Mouse (Mus musculus): ENCODE measurements around the gene Trip6. TPM values are rescaled to one million over a fixed set of nuclear protein-coding genes. Genes with fewer than 3 reads are reported as not detected.

Trip6 gene
- total RNA-seq (2015; ENCODE audit: low replicate concordance) (1.4 TPM in 1 of 2 replicates, not detected in the other), total RNA-seq (2017; ENCODE audit: low replicate concordance) (1.8 and 7.2 TPM in 2 replicates)

- ATAC-seq (replicated peaks; ENCODE audit: low FRiP score, poor library complexity, severe bottlenecking), result peak; percentile 27; the same call in 1 of the 2 replicates
These were observed at the start of gene Trip6 for GRCm38 (mm10) chr5:137314193-137315083. TSS of gene Trip6 (minus strand) at chr5:137314404.

- no peak for ATAC-seq (replicated peaks; ENCODE audit: low FRiP score, poor library complexity, severe bottlenecking)
These were observed 44.2 kb upstream of the Trip6 start for GRCm38 (mm10) chr5:137358382-137358781.

DNA sequence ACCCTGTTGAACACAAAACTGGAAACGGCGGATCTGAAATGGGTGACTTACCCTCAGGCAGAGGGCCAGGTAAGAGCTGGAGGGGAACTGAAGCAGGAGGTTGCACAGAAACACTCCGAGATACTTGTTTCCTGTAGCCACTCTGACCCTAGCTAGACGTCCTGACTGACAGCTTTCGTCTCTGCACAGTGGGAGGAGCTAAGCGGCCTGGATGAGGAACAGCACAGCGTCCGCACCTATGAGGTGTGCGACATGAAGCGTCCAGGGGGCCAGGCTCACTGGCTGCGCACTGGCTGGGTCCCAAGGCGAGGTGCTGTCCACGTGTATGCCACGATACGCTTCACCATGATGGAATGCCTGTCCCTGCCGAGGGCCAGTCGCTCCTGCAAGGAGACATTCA is 39.9 kb upstream of the Trip6 start:
- ATAC-seq (replicated peaks; ENCODE audit: low FRiP score, poor library complexity, severe bottlenecking), result no peak

- ATAC-seq (replicated peaks; ENCODE audit: low FRiP score, poor library complexity, severe bottlenecking), result no peak
These were observed 38.1 kb upstream of the Trip6 start for GRCm38 (mm10) chr5:137352011-137352975.

GRCm38 (mm10) chr5:137351394-137351793 is 37.2 kb upstream of the Trip6 start:
- ATAC-seq (replicated peaks; ENCODE audit: low FRiP score, poor library complexity, severe bottlenecking), result no peak

- ATAC-seq (replicated peaks; ENCODE audit: low FRiP score, poor library complexity, severe bottlenecking), result no peak
These were observed 36.8 kb upstream of the Trip6 start for GRCm38 (mm10) chr5:137351058-137351380.

DNA sequence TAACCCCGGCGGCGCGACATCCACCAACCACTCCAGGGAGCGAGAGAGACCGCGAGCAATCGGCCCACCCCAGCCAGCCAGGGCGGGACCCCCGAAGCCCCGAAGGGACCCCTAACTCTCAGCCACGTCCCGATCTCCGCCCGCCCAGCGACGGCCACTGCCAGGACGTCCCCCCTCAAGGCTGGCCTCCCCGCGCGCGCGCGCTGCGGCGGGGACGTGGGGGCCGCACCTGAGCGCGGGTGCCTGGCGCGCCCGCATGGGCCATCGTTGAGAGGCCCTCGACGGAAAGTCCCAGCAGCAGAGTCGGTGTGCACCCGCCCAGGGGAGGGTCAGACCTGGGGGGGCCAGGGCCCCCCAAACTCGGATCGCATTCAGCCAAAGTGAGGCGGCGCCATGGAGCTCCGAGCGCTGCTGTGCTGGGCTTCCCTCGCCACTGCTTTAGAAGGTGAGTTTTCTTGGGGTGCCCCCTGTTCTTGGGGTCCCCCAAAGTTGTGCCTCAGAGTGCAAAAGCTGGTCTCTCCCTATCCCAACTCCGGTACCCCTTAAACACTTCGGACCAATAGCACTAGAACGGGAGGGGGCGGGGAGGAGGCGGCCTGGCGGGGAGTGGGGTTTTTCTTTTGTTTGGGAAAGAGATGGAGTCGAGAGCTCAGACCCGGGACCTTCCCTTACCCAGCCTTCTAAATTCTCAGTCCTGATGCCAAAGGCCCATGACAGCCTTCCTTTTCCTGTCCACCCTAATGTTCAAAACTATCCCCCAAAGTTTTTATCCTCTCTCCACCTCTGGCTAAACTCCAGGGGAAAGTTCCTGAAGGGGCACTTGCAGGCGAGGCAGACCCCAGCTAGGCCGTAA is 36.2 kb upstream of the Trip6 start:
- ATAC-seq (replicated peaks; ENCODE audit: low FRiP score, poor library complexity, severe bottlenecking), result no peak

- no peak for ATAC-seq (replicated peaks; ENCODE audit: low FRiP score, poor library complexity, severe bottlenecking)
These were observed 35.4 kb upstream of the Trip6 start, which contains the start of gene Ephb4 for GRCm38 (mm10) chr5:137349384-137350204. TSS of gene Ephb4 (plus strand) at chr5:137350109.

DNA sequence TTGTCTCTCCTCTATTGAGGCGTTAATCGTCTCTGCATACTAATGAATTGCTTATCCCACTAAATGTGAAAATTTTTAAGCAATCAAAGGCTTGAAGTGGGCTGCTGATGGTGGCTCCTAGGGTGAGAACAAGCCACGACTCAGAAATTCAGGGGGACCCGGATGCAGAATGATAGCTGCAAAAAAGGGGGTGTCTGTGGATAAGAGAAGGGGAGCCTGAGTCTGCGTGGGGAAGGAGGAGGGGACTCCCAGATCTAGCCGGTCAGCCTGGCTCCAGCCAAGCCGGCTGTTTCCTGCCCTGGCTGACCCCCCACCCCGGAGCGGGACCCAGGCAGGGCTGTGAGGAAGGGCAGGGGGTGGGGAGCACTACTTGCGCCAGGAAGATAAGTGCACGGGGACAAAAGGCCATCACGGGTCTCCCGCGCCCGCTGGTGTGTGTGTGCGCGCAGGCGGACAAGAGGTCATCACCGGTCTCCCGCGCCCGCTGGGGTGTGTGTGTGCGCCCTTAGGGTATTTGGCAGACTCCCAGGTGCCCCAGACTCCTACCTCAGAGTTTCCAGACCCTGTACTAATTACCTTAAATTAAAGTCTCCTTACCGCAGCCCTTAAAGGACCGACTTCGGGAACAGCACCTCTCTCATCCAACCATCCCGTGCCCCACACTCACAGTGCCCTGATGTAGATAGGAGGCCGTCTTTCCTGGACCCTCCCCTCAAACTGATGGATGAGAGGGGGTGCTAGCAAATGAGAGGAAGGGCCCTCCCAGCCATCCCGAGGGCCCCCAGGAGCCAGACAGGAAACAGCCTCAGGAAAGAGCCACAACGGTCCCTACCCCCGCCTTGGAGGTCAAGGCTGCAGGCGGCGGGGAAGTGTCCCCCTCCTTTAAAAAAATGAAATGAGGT is 34.5 kb upstream of the Trip6 start:
- no peak for ATAC-seq (replicated peaks; ENCODE audit: low FRiP score, poor library complexity, severe bottlenecking)

GRCm38 (mm10) chr5:137347856-137348255 is 33.7 kb upstream of the Trip6 start:
- no peak for ATAC-seq (replicated peaks; ENCODE audit: low FRiP score, poor library complexity, severe bottlenecking)

DNA sequence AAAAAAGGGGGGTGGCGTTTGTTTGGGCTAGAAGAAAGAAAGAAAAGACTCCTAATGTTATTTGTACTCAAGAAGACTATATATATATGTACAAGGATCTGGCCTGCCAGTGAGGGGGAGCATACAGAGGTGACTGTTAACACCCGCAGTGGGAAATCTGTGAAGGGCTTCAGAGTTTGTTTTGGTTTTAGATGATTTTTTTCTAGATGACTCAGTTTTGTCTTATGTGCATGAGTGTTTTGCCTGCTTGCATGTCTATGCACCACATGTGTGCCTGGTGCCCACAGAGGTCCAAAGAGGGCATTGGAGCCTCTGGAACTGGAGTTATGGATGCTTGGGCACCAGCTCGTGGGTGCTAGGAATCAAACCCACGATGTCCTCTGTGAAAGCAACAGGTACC is 32.8 kb upstream of the Trip6 start:
- no peak for ATAC-seq (replicated peaks; ENCODE audit: low FRiP score, poor library complexity, severe bottlenecking)

- no peak for ATAC-seq (replicated peaks; ENCODE audit: low FRiP score, poor library complexity, severe bottlenecking)
These were observed 32.2 kb upstream of the Trip6 start for GRCm38 (mm10) chr5:137346388-137346787.

DNA sequence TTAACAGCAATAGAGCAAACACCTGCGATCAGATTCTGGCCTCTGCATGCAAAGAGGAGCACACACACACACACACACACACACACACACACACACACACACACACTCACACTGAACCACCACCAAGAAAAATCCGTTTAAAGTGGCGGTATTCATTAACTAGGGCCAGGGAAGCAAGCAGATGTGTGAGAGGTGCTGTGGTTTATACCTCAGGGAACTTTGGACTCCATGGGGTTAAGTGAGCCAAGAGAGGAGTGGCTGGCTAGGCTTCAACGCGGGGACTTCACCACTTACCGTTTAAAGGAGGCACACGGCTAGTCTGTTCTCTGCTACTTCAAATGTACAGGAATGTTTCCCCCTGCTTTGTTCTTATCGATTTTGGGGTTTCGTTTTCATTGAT is 31.6 kb upstream of the Trip6 start:
- no peak for ATAC-seq (replicated peaks; ENCODE audit: low FRiP score, poor library complexity, severe bottlenecking)

DNA sequence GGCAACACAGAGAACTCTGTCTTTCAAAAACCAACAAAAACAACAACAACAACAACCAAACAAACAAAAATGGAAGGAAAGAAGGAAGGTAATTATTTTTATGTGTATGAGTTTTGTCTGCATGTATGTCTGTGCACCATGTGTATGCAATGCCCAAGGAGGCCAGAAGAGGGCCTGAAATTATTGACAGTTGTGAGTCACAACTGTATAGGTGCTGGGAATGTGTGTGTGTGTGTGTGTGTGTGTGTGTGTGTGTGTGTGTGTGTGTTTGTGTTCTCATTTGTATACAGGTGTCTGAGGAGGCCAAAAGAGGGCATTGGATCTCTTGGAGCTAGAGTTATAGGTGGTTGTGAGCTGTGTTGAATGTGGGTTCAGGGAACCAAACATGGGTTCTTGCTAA is 29.7 kb upstream of the Trip6 start:
- no peak for ATAC-seq (replicated peaks; ENCODE audit: low FRiP score, poor library complexity, severe bottlenecking)

DNA sequence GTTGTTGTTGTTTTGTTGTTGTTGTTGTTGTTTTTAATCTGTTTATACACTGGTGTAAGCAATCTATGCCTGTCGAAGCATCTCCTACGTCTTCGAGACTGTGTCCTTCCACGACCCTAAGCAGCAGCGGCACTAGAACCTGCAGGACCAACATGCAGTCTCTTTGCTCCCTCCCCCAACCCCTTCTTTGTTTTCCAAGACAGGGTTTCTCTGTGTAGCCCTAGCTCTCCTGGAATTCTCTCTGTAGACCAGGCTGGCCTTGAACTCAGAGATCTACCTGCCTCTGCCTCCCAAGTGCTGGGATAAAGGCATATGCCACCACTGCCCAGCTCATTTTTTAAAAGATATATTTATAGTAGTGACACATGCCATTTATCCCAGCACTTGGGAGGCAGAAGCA is 29.2 kb upstream of the Trip6 start:
- no peak for ATAC-seq (replicated peaks; ENCODE audit: low FRiP score, poor library complexity, severe bottlenecking)

GRCm38 (mm10) chr5:137342407-137343012 is 28.3 kb upstream of the Trip6 start:
- ATAC-seq (replicated peaks; ENCODE audit: low FRiP score, poor library complexity, severe bottlenecking), result no peak

DNA sequence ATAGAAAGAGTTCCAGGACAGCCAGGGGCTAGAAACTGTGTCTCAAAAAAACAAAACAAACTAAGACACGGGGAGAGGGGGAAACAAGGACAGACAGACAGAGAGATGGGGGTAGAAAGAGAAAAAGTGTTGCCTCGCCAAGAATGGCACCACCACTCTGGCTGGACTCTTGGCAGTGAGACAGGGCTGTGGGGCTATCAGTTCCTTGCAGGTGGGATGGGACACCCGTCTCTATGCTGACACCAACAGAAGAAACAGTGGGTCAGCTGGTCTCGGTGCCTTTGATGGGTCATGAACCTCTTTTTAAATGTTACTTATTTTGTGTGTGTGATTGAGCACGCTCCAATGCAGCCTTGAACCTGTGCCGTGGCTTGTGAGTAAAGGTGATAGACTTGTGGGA is 26.0 kb upstream of the Trip6 start:
- ATAC-seq (replicated peaks; ENCODE audit: low FRiP score, poor library complexity, severe bottlenecking), result no peak

All from erythroid progenitor cell, adult 5-6 weeks (primary cell).